Mouse (Mus musculus) heart, adult 2 months (tissue): ENCODE results near the gene Nhsl2. TPM values are rescaled to one million over a fixed set of nuclear protein-coding genes. Genes with fewer than 3 reads are reported as not detected.
A peak's percentile ranks its signal among the peaks of the same experiment; 100 is the strongest.

Experiments
- DNase-seq, 2 experiments: peaks; one replicate each; pipeline ENCODE4 v3.0.0; 2021
- H3K27ac ChIP-seq: fragments of 200-600 bp; 2 replicates; pipeline ENCODE4 v1.8.1; 2022
- H3K27me3 ChIP-seq: fragments of 200-500 bp; 2 replicates; pipeline ENCODE4 v1.6.1; 2012; ENCODE audit warnings: mild to moderate bottlenecking, low read length, inconsistent platforms, mixed read lengths; ENCODE audit not compliant: control insufficient read depth, insufficient read depth
- H3K36me3 ChIP-seq: fragments of 200-500 bp; 2 replicates; pipeline ENCODE4 v1.6.1; 2012; ENCODE audit warnings: low read length, inconsistent platforms; ENCODE audit not compliant: control insufficient read depth, insufficient read depth
- H3K4me1 ChIP-seq: fragments of 200-500 bp; 2 replicates; pipeline ENCODE4 v1.6.1; 2011; ENCODE audit warnings: low read length; ENCODE audit not compliant: control insufficient read depth, insufficient read depth
- H3K4me3 ChIP-seq: fragments of 200-600 bp; 2 replicates; pipeline ENCODE4 v1.8.1; 2022
- H3K79me2 ChIP-seq: fragments of 200-500 bp; replicated peaks from 2 replicates; pipeline ENCODE4 v1.6.1; 2012; ENCODE audit warnings: mild to moderate bottlenecking, inconsistent platforms, low read length, moderate library complexity, mixed read lengths; ENCODE audit not compliant: control insufficient read depth, insufficient read depth
- H3K9ac ChIP-seq: fragments of 200-500 bp; 2 replicates; pipeline ENCODE4 v1.6.1; 2012; ENCODE audit warnings: low read depth, mild to moderate bottlenecking, control low read depth, inconsistent platforms, low read length, mixed read lengths
- CTCF ChIP-seq: fragments of 200-600 bp; IDR thresholded peaks from 2 replicates; pipeline ENCODE4 v1.8.1; 2022; ENCODE audit warnings: antibody characterized with exemption, mild to moderate bottlenecking, moderate library complexity
- EP300 ChIP-seq: fragments of 200-500 bp; IDR thresholded peaks from 2 replicates; pipeline ENCODE4 v1.6.1; 2011; ENCODE audit warnings: low read depth, low read length, control low read depth; ENCODE audit not compliant: insufficient read depth
- POLR2A ChIP-seq: fragments of 200-500 bp; IDR thresholded peaks from 2 replicates; pipeline ENCODE4 v1.6.1; 2011; ENCODE audit warnings: mild to moderate bottlenecking, low read depth, low read length, control low read depth; ENCODE audit not compliant: insufficient read depth
- WGBS: fragments of 180-500 bp; shearing (Covaris S2); methylation state at CpG from one replicate; pipeline ENCODE4 v1.1.7; 2018; 5-methylcytosine and 5-hydroxymethylcytosine counted together
- intact Hi-C: fragments of 180-260 bp; cut with DNase I; formaldehyde crosslinking; loops from one replicate; pipeline ENCODE4 v1.15.1; 2025
- polyA plus RNA-seq: library from polyadenylated mRNA; depleted of rRNA; stranded (reverse); fragments of >200 nt; gene quantifications from 2 replicates; pipeline ENCODE4 v1.2.3, GENCODE M21; 2012
- total RNA-seq, 2 experiments: library from RNA; stranded (reverse); gene quantifications; 2 replicates each; pipeline ENCODE4 v1.2.3; 2021

The Nhsl2 gene
- total and polyA plus RNA-seq, 3 experiments, result 1.4 to 4.2 (median 3.6) TPM

- no peaks in the 10 kb centered on the region for H3K36me3 ChIP-seq
- WGBS, result 22% methylated on average over 2 of the region's 2 CpGs
- no peak overlapping the region for H3K27ac ChIP-seq
- TF ChIP-seq EP300 (no peak), POLR2A (no peak), CTCF (no peak)
- no peaks in the 10 kb centered on the region for H3K27me3 ChIP-seq
- no peaks in the 10 kb centered on the region for H3K79me2 ChIP-seq
- intact Hi-C loops, result no loop called here
- DNase-seq, result no peak
- no peak overlapping the region for H3K4me3 ChIP-seq
- H3K9ac ChIP-seq, result no peak overlapping the region
- peaks cover 4% of the 10 kb centered on the region for H3K4me1 ChIP-seq
Observed at GRCm38 (mm10) chrX:101876136-101876535, 27.0 kb downstream of the Nhsl2 start.

- intact Hi-C loops, result no loop called here
- H3K27me3 ChIP-seq, result no peaks in the 10 kb centered on the region
- H3K79me2 ChIP-seq, result no peaks in the 10 kb centered on the region
- WGBS, result 84% methylated on average over 4 of the region's 4 CpGs
- H3K4me1 ChIP-seq, result peaks cover 4% of the 10 kb centered on the region
- no peak overlapping the region for H3K4me3 ChIP-seq
- DNase-seq, result no peak
- no peaks in the 10 kb centered on the region for H3K36me3 ChIP-seq
- no peak for TF ChIP-seq EP300
- no peak for TF ChIP-seq CTCF
- no peak for TF ChIP-seq POLR2A
- H3K9ac ChIP-seq, result no peak overlapping the region
- no peak overlapping the region for H3K27ac ChIP-seq
Observed at GRCm38 (mm10) chrX:101877840-101878239, 28.7 kb downstream of the Nhsl2 start.

DNA sequence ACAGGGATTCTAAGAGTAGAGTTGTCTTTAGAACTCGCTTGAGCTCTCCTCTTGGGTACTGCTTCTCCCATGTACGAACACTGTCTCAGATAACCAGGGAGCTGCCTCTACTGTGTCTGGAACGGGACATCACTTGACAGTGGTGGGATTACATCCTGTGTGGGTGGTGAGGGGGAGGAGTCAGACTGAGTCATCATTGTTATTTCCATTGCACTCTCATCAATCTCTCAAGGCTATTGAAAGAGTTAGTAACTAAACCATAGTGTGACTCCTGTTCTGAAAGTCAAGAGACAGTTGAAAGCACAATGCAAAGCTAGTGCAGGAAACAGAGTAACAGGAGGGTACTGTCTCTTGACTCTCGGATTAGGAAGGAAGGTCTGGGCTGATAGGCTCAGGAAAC, 29.4 kb downstream of the Nhsl2 start:
- no peak for TF ChIP-seq EP300
- no peak for TF ChIP-seq POLR2A
- TF ChIP-seq CTCF, result no peak
- H3K27ac ChIP-seq, result no peak overlapping the region
- no peak overlapping the region for H3K9ac ChIP-seq
- no peak for DNase-seq
- H3K79me2 ChIP-seq, result no peaks in the 10 kb centered on the region
- H3K4me1 ChIP-seq, result peaks cover 4% of the 10 kb centered on the region
- H3K4me3 ChIP-seq, result no peak overlapping the region
- H3K27me3 ChIP-seq, result no peaks in the 10 kb centered on the region
- H3K36me3 ChIP-seq, result no peaks in the 10 kb centered on the region
- intact Hi-C loops, result no loop called here
- 40% methylated on average over 4 of the region's 4 CpGs for WGBS

- no peaks in the 10 kb centered on the region for H3K27me3 ChIP-seq
- H3K9ac ChIP-seq, result no peak overlapping the region
- 49% methylated on average over 3 of the region's 3 CpGs for WGBS
- no peak for DNase-seq
- H3K4me1 ChIP-seq, result no peaks in the 10 kb centered on the region
- no peaks in the 10 kb centered on the region for H3K79me2 ChIP-seq
- no peaks in the 10 kb centered on the region for H3K36me3 ChIP-seq
- intact Hi-C loops, result no loop called here
- H3K27ac ChIP-seq, result no peak overlapping the region
- TF ChIP-seq POLR2A (no peak), CTCF (no peak), EP300 (no peak)
- no peak overlapping the region for H3K4me3 ChIP-seq
Observed at GRCm38 (mm10) chrX:101882141-101882751, 33.1 kb downstream of the Nhsl2 start.

GRCm38 (mm10) chrX:101889384-101889783, 40.2 kb downstream of the Nhsl2 start:
- Histone ChIP-seq H3K36me3 (no peaks in the 10 kb centered on the region), H3K79me2 (no peaks in the 10 kb centered on the region), H3K9ac (no peak overlapping the region), H3K4me1 (no peaks in the 10 kb centered on the region), H3K27ac (no peak overlapping the region), H3K27me3 (no peaks in the 10 kb centered on the region), H3K4me3 (no peak overlapping the region)
- 40% methylated on average over 4 of the region's 4 CpGs for WGBS
- TF ChIP-seq CTCF (no peak), EP300 (no peak), POLR2A (no peak)
- intact Hi-C loops, result no loop called here
- no peak for DNase-seq

- H3K27me3 ChIP-seq, result no peaks in the 10 kb centered on the region
- H3K36me3 ChIP-seq, result no peaks in the 10 kb centered on the region
- H3K4me3 ChIP-seq, result no peak overlapping the region
- H3K79me2 ChIP-seq, result no peaks in the 10 kb centered on the region
- H3K9ac ChIP-seq, result no peak overlapping the region
- TF ChIP-seq CTCF (no peak), EP300 (0 out of 2 replicates have a peak, but pooled peaks have one; percentile 33)
- no peaks in the 10 kb centered on the region for H3K4me1 ChIP-seq
- intact Hi-C loops, result no loop called here
- H3K27ac ChIP-seq, result no peak overlapping the region
- WGBS, result 46% methylated on average over 4 of the region's 4 CpGs
- DNase-seq, result peak; percentile 53 to 66
Observed at GRCm38 (mm10) chrX:101889813-101890469, 40.8 kb downstream of the Nhsl2 start.
